Mouse (Mus musculus) activated CD4-positive, CD25-positive, alpha-beta regulatory T cell, adult 4 months (primary cell): ENCODE measurements at regions not wholly inside any gene's neighbourhood (a gene's known extent, or its start where the extent isn't known, plus 50 kb on each side); places are given as distances from the start of the nearest gene placed in this dataset.

Experiments
- ATAC-seq: one replicate; pipeline ENCODE4 v1.8.0; 2017

GRCm38 (mm10) chr15:11774717-11775116 lies 132.4 kb downstream of the Npr3 start:
- no peak for ATAC-seq

GRCm38 (mm10) chr15:11770596-11770995 lies 136.5 kb downstream of the Npr3 start:
- ATAC-seq, result no peak

GRCm38 (mm10) chr15:11757963-11758362 lies 149.1 kb downstream of the Npr3 start:
- no peak for ATAC-seq

- ATAC-seq, result no peak
Observed at GRCm38 (mm10) chr15:11756786-11757185, 150.3 kb downstream of the Npr3 start.

- ATAC-seq, result no peak
Observed at GRCm38 (mm10) chr15:11753216-11753615, 153.9 kb downstream of the Npr3 start.

GRCm38 (mm10) chr15:11750893-11751292 lies 156.2 kb downstream of the Npr3 start:
- no peak for ATAC-seq

GRCm38 (mm10) chr15:11749509-11749908 lies 157.6 kb downstream of the Npr3 start:
- no peak for ATAC-seq

DNA sequence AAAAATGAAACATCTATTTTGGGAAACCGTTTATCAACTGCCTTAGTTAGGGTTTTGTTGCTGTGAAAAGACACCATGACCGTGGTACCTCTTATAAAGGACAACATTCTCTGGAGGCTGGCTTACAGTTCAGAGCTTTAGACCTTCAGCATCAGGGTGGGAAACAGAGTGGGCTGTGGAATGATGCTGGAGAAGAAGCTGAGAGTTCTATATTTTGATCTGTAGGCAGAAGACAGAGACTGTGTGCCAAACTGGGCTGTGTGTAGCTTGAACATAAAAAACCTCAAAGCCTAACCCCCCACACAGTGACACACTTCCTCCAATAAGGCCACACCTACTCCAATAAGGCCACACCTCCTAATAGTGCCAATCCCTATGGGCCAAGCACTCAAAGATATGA lies 158.8 kb downstream of the Npr3 start:
- no peak for ATAC-seq

DNA sequence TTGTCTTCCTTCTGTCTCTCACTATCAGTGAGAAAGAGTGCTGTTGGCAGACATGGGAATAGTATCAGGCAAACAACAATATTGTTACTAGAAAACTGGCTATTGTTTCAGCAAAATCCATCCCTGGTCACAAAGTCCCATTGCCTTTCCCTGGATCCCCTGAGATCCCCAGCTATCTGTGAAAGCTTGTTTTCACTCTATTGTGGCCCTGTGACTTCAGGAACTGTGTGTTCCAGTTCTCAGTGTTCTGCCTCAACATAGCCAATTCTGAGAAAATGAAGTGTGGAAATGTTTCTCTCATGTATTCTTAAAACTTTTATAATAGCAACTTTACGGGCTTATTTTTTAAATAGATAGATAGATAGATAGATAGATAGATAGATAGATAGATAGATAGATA lies 160.3 kb downstream of the Npr3 start:
- ATAC-seq, result no peak

DNA sequence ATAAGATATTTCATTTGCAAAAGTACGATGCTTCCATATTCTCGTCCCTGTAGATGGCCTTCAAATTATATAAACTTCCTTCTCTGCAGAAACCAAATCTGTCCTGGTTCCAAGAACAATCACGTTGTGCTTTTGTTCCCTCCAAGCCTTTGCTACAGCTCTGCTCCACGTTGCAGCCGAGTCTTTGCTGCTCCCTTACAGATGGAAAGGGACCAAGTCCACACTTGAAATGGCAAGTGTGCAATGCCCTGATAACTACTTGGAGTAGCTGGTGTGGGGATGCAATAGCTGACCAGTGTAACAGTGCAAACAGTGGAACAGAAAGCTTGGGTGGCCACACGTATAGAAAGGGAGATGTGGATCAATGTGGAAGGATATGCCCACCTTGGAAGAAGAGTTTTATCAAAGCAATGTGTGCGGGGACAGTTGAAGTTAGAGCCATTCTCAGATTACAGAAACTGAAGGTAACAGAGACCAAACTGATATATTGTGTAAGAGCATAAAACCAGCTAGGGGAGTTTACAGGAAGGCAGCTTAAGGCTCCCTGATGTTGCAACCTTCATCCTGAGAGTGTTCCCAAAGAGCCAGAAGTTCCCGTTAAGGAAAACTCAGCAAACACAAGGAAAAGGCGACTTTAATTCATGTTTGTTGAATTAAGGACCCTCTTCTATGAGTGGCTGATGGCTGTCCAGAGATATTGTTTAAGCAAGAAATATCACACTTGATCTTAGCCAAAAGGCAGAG lies 161.3 kb downstream of the Npr3 start:
- no peak for ATAC-seq

- ATAC-seq, result no peak
Observed at GRCm38 (mm10) chr15:11744903-11745302, 162.2 kb downstream of the Npr3 start.

DNA sequence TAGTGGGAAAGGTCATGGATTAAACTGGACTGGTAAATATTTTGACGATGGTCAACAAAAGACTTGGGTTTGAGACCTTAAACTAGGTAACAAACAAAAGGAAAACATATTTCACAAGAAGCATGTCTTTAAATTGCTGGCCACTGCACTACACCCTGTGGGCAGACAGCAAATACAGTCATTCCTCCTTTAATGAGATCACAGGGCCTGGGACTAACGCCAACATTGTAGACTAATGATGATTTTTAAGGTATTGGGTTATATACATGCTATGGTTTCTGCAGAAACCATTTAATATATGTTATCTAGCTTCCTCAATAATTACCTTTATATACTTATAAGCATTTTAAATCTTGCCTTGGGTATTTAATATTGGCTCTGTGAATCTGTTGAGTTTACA lies 162.8 kb downstream of the Npr3 start:
- no peak for ATAC-seq

DNA sequence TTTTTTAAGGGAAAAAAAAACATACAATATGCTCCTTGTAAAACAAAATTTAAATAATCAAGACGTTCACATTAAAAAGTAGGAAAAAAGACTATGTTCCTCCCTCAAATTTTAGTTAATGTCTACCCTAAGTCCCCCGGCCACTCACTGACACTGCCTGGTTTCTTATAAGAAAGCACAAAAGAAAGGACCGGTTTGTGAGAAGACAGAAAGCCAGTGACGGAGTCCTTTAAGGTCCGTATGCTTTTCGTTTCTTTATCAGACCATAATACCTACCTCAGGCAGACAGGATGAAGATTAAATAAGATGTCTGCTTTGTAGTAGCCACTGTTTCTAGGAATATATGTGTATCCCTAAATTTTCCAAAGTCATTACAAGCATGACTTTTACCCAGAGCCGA lies 164.3 kb downstream of the Npr3 start:
- ATAC-seq, result no peak

GRCm38 (mm10) chr15:11742346-11742729 lies 164.7 kb downstream of the Npr3 start:
- no peak for ATAC-seq

- ATAC-seq, result no peak
Observed at GRCm38 (mm10) chr15:11741598-11742345, 165.3 kb downstream of the Npr3 start.

GRCm38 (mm10) chr15:11737436-11738000 lies 169.6 kb downstream of the Npr3 start:
- ATAC-seq, result no peak

DNA sequence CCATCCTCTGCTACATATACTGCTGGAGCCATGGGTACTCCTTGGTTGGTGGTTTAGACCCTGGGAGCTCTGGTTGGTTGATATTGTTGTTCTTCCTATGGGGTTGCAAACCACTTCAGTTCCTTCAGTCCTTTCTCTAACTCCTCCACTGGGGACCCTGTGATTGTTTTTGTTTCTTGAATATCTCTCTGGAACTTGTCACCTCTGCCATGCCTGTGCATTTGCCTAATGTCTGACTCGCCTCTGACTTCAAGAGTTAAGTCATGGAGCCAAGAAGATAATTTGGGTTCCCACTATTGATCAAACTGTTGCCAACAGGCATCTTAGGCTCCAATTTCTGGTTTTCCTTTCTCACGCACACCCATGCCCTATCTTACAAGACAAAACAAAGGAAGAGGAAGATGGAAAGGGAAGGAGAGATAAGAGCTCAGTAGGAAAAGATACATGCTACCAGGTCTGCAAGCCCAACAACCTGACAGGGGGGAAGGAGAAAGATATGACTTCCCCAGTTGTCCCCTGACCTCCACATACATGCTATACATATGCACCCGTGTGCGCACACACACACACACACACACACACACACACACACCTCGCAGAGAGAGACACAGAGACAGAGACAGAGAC lies 172.3 kb downstream of the Npr3 start:
- no peak for ATAC-seq

DNA sequence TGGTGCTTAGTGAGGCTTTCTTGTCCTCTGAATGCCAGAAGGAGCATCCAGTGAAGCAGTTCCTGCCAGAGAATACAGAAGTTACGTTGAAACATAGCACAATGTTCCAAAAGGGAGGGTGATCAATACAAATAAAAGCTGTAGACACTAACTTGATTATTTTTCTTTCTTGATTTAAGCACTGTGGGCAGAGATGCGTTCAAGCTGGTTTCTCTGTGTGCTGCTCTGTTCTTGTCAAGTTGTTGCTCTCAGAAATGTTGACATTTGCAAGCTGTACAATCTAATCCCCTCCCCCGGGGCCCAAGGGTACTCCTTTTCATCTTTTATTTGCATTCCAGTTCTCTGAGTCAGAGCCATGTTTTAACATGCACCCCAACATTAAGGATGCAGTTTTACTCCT lies 177.7 kb downstream of the Npr3 start:
- ATAC-seq, result no peak

- no peak for ATAC-seq
Observed at GRCm38 (mm10) chr15:11725620-11726530, 181.2 kb downstream of the Npr3 start.

DNA sequence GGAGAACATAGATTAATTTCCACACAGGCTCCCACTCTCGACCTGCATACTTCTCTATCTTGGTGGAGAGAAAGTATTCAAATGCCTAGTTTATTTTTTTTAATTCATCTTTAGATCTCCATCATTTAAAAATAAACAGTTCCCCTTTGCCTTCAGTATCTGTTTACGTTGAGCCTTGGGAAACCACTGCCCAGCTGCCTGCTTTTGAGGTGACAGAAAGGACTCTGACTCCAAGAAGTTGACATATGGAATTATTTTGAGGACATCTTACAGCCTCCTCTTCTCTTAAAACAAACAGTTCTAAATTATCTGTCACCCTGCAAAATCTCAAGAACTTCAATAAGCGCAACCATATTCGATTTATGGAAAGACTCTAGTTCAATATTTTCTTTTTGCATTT lies 186.4 kb downstream of the Npr3 start:
- no peak for ATAC-seq

- peak; percentile 40 for ATAC-seq
Observed at GRCm38 (mm10) chr15:11716168-11716842, 190.8 kb downstream of the Npr3 start.
